Mouse (Mus musculus): ENCODE data around the gene Ccnb3.
A peak's percentile ranks its signal among the peaks of the same experiment; 100 is the strongest.
"Not testable (repeated sequence)": the region's sequence is repeated elsewhere in the genome, so short reads cannot be mapped to it uniquely, and the experiment has no call there.

Gene Ccnb3

GRCm38 (mm10) chrX:7041519-7041918, at the start of gene Ccnb3:
Gene Ccnb3 (minus strand): TSS chrX:7041619.
- no peak for DNase-seq (ENCODE audit: low spot score)

- DNase-seq (ENCODE audit: low spot score), result no peak
Observed at GRCm38 (mm10) chrX:7090323-7090722, 48.9 kb upstream of the Ccnb3 start.

- DNase-seq (ENCODE audit: low spot score), result no peak
Observed at GRCm38 (mm10) chrX:7085878-7086277, 44.5 kb upstream of the Ccnb3 start.

GRCm38 (mm10) chrX:7079820-7080429, 38.5 kb upstream of the Ccnb3 start:
- peak; percentile 50 for DNase-seq (ENCODE audit: low spot score)

GRCm38 (mm10) chrX:7068002-7068401, 26.6 kb upstream of the Ccnb3 start:
- DNase-seq (ENCODE audit: low spot score), result no peak

GRCm38 (mm10) chrX:7067219-7067618, 25.8 kb upstream of the Ccnb3 start, which contains the start of gene Akap4:
Gene Akap4 (plus strand): TSS chrX:7067519.
- no peak for DNase-seq (ENCODE audit: low spot score)

- no peak for DNase-seq (ENCODE audit: low spot score)
Observed at GRCm38 (mm10) chrX:7064109-7064508, 22.7 kb upstream of the Ccnb3 start.

- DNase-seq (ENCODE audit: low spot score), result no peak
Observed at GRCm38 (mm10) chrX:7057634-7058033, 16.2 kb upstream of the Ccnb3 start.

GRCm38 (mm10) chrX:7057056-7057455, 15.6 kb upstream of the Ccnb3 start:
- DNase-seq (ENCODE audit: low spot score), result no peak

- DNase-seq (ENCODE audit: low spot score), result not testable (repeated sequence)
Observed at GRCm38 (mm10) chrX:6983916-6984315, 57.5 kb downstream of the Ccnb3 start.

- DNase-seq (ENCODE audit: low spot score), result no peak
Observed at GRCm38 (mm10) chrX:6971956-6972355, 69.5 kb downstream of the Ccnb3 start.

GRCm38 (mm10) chrX:6968598-6968997, 72.8 kb downstream of the Ccnb3 start:
- no peak for DNase-seq (ENCODE audit: low spot score)
